Comparison of ENCODE assay signal across 28 mouse cellular contexts in genomic region chr4:101448701-101449100, GRCm38 (mm10). TPM values are rescaled to one million over a fixed set of nuclear protein-coding genes. Genes with fewer than 3 reads are reported as not detected.
DNase-seq lines count a peak whose midpoint lies in the region; ATAC-seq lines count a peak whose summit lies in the region.
"Had no signal": no experiment of that assay in that cellular context is flagged by ENCODE, and none has a peak within 500 bp of the region (broad histone marks: within the 10 kb centered on the region; RNA-seq: fewer than 3 reads in every experiment).

No protein-coding gene starts in this region.

- H3K9ac ChIP-seq in liver, embryonic 16.5 days (ENCODE audit: low read depth, low read length): no peak overlapping the region
- no peak overlapping the region for H3K9ac ChIP-seq in liver, embryonic 11.5 days (ENCODE audit: low read depth, low read length)
- H3K9ac ChIP-seq: embryonic facial prominence, embryonic 13.5 days; forebrain, embryonic 12.5 days; forebrain, embryonic 15.5 days; heart, embryonic 12.5 days; heart, embryonic 15.5 days; hindbrain, embryonic 14.5 days had no signal

- no peak overlapping the region for H3K4me3 ChIP-seq in liver, embryonic 16.5 days (ENCODE audit: low read depth, low read length)
- H3K4me3 ChIP-seq in liver, embryonic 11.5 days (ENCODE audit: low read depth, low read length): no peak overlapping the region
- H3K4me3 ChIP-seq: embryonic facial prominence, embryonic 10.5 days; embryonic facial prominence, embryonic 13.5 days; erythroblast, embryonic 14.5 days; forebrain, embryonic 12.5 days; forebrain, embryonic 15.5 days; heart, embryonic 12.5 days; heart, embryonic 15.5 days had no signal

- H3K4me1 ChIP-seq in liver, embryonic 16.5 days (ENCODE audit: control insufficient read depth, low read depth, low read length): no peaks in the 10 kb centered on the region
- H3K4me1 ChIP-seq in liver, embryonic 11.5 days (replicated peaks; ENCODE audit: control insufficient read depth, insufficient read depth, low read length): no peaks in the 10 kb centered on the region
- H3K4me1 ChIP-seq: embryonic facial prominence, embryonic 10.5 days; forebrain, embryonic 12.5 days had no signal

- intact Hi-C loops in heart, postnatal 14 days (cut with DNase I): no loop called here

- 74% methylated on average over 8 of the region's 8 CpGs for WGBS in liver, embryonic 16.5 days (ENCODE audit: insufficient replicate concordance)
- WGBS in liver, embryonic 11.5 days: 73% methylated on average over 8 of the region's 8 CpGs

- peak; percentile 45; the same call in 1 of the 2 replicates for ATAC-seq in liver, embryonic 16.5 days (ENCODE audit: low read depth)
- ATAC-seq in liver, embryonic 11.5 days (replicated peaks; ENCODE audit: low FRiP score): no peak
- ATAC-seq: CD4-positive, CD25-positive, alpha-beta regulatory T cell, adult 4 months; forebrain, embryonic 15.5 days; hindbrain, postnatal 0 days had no signal

- peak; percentile 53 for DNase-seq in kidney, adult 9 months
- DNase-seq in kidney, postnatal 10 days: no peak
- DNase-seq in liver, embryonic 11.5 days (ENCODE audit: low spot score): no peak
- peak; percentile 70 for DNase-seq in R1 (ENCODE audit: low read depth, low spot score)
- peak; percentile 49 for DNase-seq in ZHBTc4 (ENCODE audit: low read depth, low spot score)
- no peak for DNase-seq in heart, postnatal 14 days
- DNase-seq: adrenal gland, postnatal 10 days; adrenal gland, postnatal 36 days; cerebellum, adult 18-20 months; cerebellum, postnatal 10 days; cerebellum, postnatal 36 days; embryo, embryonic 11 days; gastrocnemius, postnatal 25 days; heart, adult 18-20 months; heart, postnatal 10 days; heart, postnatal 4 days had no signal

- no peaks in the 10 kb centered on the region for H3K9me3 ChIP-seq in liver, embryonic 16.5 days (replicated peaks; ENCODE audit: control insufficient read depth, low read length)
- no peaks in the 10 kb centered on the region for H3K9me3 ChIP-seq in liver, embryonic 11.5 days (ENCODE audit: control insufficient read depth, low read length)
- H3K9me3 ChIP-seq: embryonic facial prominence, embryonic 10.5 days; embryonic facial prominence, embryonic 13.5 days; forebrain, embryonic 12.5 days; forebrain, embryonic 15.5 days; heart, embryonic 12.5 days; heart, embryonic 15.5 days had no signal

- H3K36me3 ChIP-seq in liver, embryonic 16.5 days (ENCODE audit: control insufficient read depth, insufficient read depth): no peaks in the 10 kb centered on the region
- no peaks in the 10 kb centered on the region for H3K36me3 ChIP-seq in liver, embryonic 11.5 days (ENCODE audit: control insufficient read depth, insufficient read depth, low read length)
- H3K36me3 ChIP-seq: embryonic facial prominence, embryonic 13.5 days; forebrain, embryonic 15.5 days; heart, embryonic 15.5 days had no signal

- H3K27ac ChIP-seq in liver, embryonic 16.5 days (ENCODE audit: low read length): no peak overlapping the region
- H3K27ac ChIP-seq in liver, embryonic 11.5 days (ENCODE audit: low read depth, low read length): no peak overlapping the region
- H3K27ac ChIP-seq: embryonic facial prominence, embryonic 10.5 days; embryonic facial prominence, embryonic 13.5 days; forebrain, embryonic 12.5 days; forebrain, embryonic 15.5 days; heart, embryonic 15.5 days; hindbrain, embryonic 14.5 days; hindbrain, postnatal 0 days had no signal

- H3K4me2 ChIP-seq in liver, embryonic 16.5 days (ENCODE audit: low read depth, low read length): no peak overlapping the region
- no peak overlapping the region for H3K4me2 ChIP-seq in liver, embryonic 11.5 days
- H3K4me2 ChIP-seq: embryonic facial prominence, embryonic 13.5 days; forebrain, embryonic 12.5 days; forebrain, embryonic 15.5 days; heart, embryonic 12.5 days; heart, embryonic 15.5 days; hindbrain, embryonic 14.5 days had no signal

- no peaks in the 10 kb centered on the region for H3K27me3 ChIP-seq in liver, embryonic 16.5 days (ENCODE audit: control insufficient read depth, insufficient read depth, low read depth, low read length)
- no peaks in the 10 kb centered on the region for H3K27me3 ChIP-seq in liver, embryonic 11.5 days (replicated peaks; ENCODE audit: control insufficient read depth, insufficient read depth, low read length)
- H3K27me3 ChIP-seq: embryonic facial prominence, embryonic 13.5 days; forebrain, embryonic 12.5 days; forebrain, embryonic 15.5 days; heart, embryonic 12.5 days; heart, embryonic 15.5 days had no signal

RNA-seq across cellular contexts. Expression of gene Ak4, which starts 29.6 kb away (rescaled TPM):
- polyA plus RNA-seq in liver, embryonic 16.5 days (2015; fragmentation: Nextera tagmentation; extraction: Ambion mirVana): 21.1 and 24.3 TPM in 2 replicates
- polyA plus RNA-seq in liver, embryonic 11.5 days (2014; fragmentation: Nextera tagmentation; extraction: Ambion mirVana): 14.8 and 17.0 TPM in 2 replicates
- 10 to 100 TPM; 12.6 to 14.4 TPM for total RNA-seq in heart, postnatal 14 days (2021)

RNA-seq across cellular contexts. Expression of gene Dnajc6, which starts 47.7 kb away (rescaled TPM):
- polyA plus RNA-seq in liver, embryonic 16.5 days (2015; fragmentation: Nextera tagmentation; extraction: Ambion mirVana): 0.13 and 0.26 TPM in 2 replicates
- 0.14 and 0.22 TPM in 2 replicates for polyA plus RNA-seq in liver, embryonic 11.5 days (2014; fragmentation: Nextera tagmentation; extraction: Ambion mirVana)
- 1 to 10 TPM; 1.1 to 1.4 TPM for total RNA-seq in heart, postnatal 14 days (2021)
- polyA plus RNA-seq: C2C12; erythroblast, embryonic 14.5 days had no signal

Comparison
In these comparisons a context has a peak if more than half of its experiments do, and no peak if none do; other contexts are left out.
1. DNase-seq: peak in kidney, adult 9 months (single experiment), R1 (single experiment) and ZHBTc4 (single experiment); none in kidney, postnatal 10 days (single experiment), liver, embryonic 11.5 days (single experiment) and heart, postnatal 14 days (0 of 2).